Mouse (Mus musculus): Measurements from ENCODE around the gene Hist1h2bf. TPM values are rescaled to one million over a fixed set of nuclear protein-coding genes. Genes with fewer than 3 reads are reported as not detected.
"Not testable (repeated sequence)": the region's sequence is repeated elsewhere in the genome, so short reads cannot be mapped to it uniquely, and the experiment has no call there.

Gene Hist1h2bf
- total and polyA plus RNA-seq, 2 experiments: 4.6 TPM; not detected in 1

DNA sequence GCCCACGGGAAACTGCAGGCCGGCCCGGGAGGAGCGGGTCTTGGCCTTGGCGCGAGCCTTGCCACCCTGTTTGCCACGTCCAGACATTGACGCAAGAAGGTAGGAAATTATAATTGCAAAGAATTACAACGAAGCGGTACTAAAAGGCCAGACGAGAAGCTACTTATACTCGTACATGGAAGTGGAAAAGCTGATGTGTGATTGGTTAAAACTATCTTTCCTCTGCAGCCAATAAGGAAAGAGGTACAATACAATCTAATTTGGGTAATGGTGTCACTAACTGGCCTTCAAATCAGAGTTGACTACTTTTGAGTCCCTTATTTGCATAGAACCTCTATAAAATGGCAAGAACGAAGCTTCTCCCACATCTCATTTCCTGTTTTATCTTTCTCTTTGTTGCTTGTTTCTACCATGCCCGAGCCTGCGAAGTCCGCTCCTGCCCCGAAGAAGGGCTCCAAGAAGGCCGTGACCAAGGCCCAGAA is 2.9 kb downstream of the Hist1h2bf start, which contains the start of the genes Hist1h2ae and Hist1h2bg:
TSS of gene Hist1h2ae (minus strand) at position 199 of the 482 bp plus-strand sequence.
TSS of gene Hist1h2bg (plus strand) at position 375 of the 482 bp plus-strand sequence.
- Histone ChIP-seq H3K79me2 (ENCODE audit: control insufficient read depth, insufficient read depth, low read length) (no peaks in the 10 kb centered on the region), H3K27ac (replicated peaks; ENCODE audit: insufficient read depth, low read depth, low read length) (peak within 1 kb of the TSS; percentile 73), H3K27me3 (ENCODE audit: control insufficient read depth, insufficient read depth, low read length) (no peaks in the 10 kb centered on the region), H3K4me3 (ENCODE audit: insufficient read depth, low read depth, low read length) (peak within 1 kb of the TSS; percentile 58; the same call in 1 of the 2 replicates), H3K9ac (ENCODE audit: low read depth, low read length) (peak within 1 kb of the TSS; percentile 79), H3K36me3 (ENCODE audit: control insufficient read depth, insufficient read depth, low read length) (no peaks in the 10 kb centered on the region), H3K4me1 (ENCODE audit: control insufficient read depth, insufficient read depth, low read length) (peaks cover 14% of the 10 kb centered on the region; the same call in 1 of the 2 replicates)
- peak; percentile 99 for DNase-seq (ENCODE audit: extremely low read depth, low read depth, low spot score)
- 0 out of 2 replicates have a peak, but pooled peaks have one; percentile 47 for TF ChIP-seq POLR2A (IDR thresholded peaks at IDR 0.05; ENCODE audit: extremely low read depth, insufficient read depth, low read length)
- TF ChIP-seq CTCF (IDR thresholded peaks at IDR 0.05; ENCODE audit: low read depth, low read length): no peak
- under 1% methylated on average over 18 of the region's 18 CpGs for WGBS

DNA sequence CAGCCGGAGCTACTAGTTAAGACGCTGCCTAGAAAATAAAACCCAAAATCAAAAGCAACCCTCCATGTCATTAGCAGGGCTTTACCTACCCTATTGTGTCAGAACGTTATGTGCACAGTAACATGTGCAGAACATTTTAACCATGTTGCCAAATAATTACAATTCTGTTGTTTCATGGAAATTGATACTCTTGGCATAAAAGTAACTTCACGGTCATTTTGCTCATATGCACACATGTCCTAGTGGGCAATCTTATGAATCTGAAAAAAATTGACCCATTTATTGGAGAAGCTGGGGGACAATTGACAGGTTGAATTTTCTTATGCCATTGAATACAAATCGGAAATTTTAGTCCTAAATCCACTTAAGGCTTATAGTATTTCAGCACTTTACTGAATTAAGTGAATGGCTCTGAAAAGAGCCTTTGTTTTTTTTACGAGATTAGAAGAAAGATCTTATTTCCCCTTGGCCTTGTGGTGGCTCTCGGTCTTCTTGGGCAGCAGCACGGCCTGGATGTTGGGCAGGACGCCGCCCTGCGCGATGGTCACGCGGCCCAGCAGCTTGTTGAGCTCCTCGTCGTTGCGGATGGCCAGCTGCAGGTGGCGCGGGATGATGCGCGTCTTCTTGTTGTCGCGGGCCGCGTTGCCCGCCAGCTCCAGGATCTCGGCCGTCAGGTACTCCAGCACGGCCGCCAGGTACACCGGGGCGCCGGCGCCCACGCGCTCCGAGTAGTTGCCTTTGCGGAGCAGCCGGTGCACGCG is 3.6 kb downstream of the Hist1h2bf start:
- 5% methylated on average over 29 of the region's 41 CpGs for WGBS
- Histone ChIP-seq H3K4me3 (ENCODE audit: insufficient read depth, low read depth, low read length) (peak overlapping the region; percentile 41; the same call in 1 of the 2 replicates), H3K4me1 (ENCODE audit: control insufficient read depth, insufficient read depth, low read length) (peaks cover 12% of the 10 kb centered on the region; the same call in 1 of the 2 replicates), H3K27ac (replicated peaks; ENCODE audit: insufficient read depth, low read depth, low read length) (peak overlapping the region; percentile 58), H3K9ac (ENCODE audit: low read depth, low read length) (peak overlapping the region; percentile 79)
- not testable (repeated sequence) for H3K36me3 ChIP-seq (ENCODE audit: control insufficient read depth, insufficient read depth, low read length); H3K27me3 ChIP-seq (ENCODE audit: control insufficient read depth, insufficient read depth, low read length); DNase-seq (ENCODE audit: extremely low read depth, low read depth, low spot score); H3K79me2 ChIP-seq (ENCODE audit: control insufficient read depth, insufficient read depth, low read length)

DNA sequence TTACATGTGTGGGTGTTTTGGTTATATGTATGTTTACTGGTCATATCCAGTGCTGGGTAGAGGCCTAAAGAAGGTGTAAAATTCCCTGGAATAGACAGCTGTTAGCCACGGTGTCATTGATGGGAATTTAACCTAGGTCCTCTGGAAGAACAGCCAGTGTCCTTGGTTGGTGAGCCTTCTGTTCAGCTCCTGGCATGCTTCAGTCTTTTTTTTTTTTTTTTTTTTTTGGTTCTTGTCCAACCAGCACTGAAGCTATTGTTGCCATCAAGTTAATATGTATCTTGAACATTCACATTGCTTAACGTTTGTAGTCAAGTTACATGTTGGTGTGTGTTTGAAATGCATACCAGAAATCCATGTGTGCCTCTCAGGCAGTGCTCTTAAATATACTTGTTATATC is 9.5 kb downstream of the Hist1h2bf start:
- H3K9ac ChIP-seq (ENCODE audit: low read depth, low read length): no peak overlapping the region
- TF ChIP-seq POLR2A (IDR thresholded peaks at IDR 0.05; ENCODE audit: extremely low read depth, insufficient read depth, low read length): no peak
- no peak for TF ChIP-seq CTCF (IDR thresholded peaks at IDR 0.05; ENCODE audit: low read depth, low read length)
- no peaks in the 10 kb centered on the region for H3K36me3 ChIP-seq (ENCODE audit: control insufficient read depth, insufficient read depth, low read length)
- no peak overlapping the region for H3K4me3 ChIP-seq (ENCODE audit: insufficient read depth, low read depth, low read length)
- H3K27ac ChIP-seq (replicated peaks; ENCODE audit: insufficient read depth, low read depth, low read length): no peak overlapping the region
- 62% methylated on average over 2 of the region's 2 CpGs for WGBS
- H3K27me3 ChIP-seq (ENCODE audit: control insufficient read depth, insufficient read depth, low read length): no peaks in the 10 kb centered on the region
- no peak for DNase-seq (ENCODE audit: extremely low read depth, low read depth, low spot score)
- 0 out of 2 replicates have a peak, but pooled peaks cover 4% of the 10 kb centered on the region for H3K4me1 ChIP-seq (ENCODE audit: control insufficient read depth, insufficient read depth, low read length)
- no peaks in the 10 kb centered on the region for H3K79me2 ChIP-seq (ENCODE audit: control insufficient read depth, insufficient read depth, low read length)

DNA sequence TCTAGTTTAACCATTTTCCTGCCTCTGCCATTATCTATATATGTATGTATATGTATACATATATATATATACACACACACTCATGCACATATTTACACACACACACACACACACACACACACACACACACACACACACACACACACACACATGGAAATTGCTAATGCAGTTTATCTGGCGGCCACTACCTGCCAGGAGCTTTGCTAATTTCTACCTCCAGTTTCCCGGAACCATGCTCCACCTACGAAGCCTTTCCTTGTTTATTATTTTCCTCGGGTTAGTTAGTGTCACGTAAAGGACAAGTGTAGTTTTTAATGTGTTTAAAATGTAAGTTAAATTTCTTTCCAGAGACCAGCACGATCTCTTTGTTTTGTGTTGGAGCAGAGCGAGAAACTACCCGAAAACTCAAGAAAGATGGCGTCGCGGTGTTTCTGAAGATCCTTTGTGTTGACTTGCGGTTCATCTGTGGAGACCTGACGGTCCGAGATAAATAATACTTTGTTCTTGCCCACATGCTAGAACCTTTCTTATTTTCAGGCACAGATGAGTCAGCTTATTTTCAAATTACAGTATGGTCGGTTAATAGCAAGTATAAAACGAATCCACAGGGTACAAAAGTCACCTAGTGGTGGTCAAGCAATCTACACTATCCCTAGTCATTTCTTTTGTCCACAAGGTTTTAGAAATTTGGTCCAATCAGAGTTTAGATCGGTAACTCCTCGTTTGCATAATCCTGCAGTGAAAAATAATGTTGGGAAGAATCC is 11.1 kb downstream of the Hist1h2bf start:
- TF ChIP-seq POLR2A (IDR thresholded peaks at IDR 0.05; ENCODE audit: extremely low read depth, insufficient read depth, low read length) (no peak), CTCF (IDR thresholded peaks at IDR 0.05; ENCODE audit: low read depth, low read length) (peak; percentile 19; the same call in 1 of the 2 replicates)
- H3K9ac ChIP-seq (ENCODE audit: low read depth, low read length): peak overlapping the region; percentile 61
- 1% methylated on average over 18 of the region's 18 CpGs for WGBS
- 0 out of 2 replicates have a peak, but pooled peaks cover 4% of the 10 kb centered on the region for H3K4me1 ChIP-seq (ENCODE audit: control insufficient read depth, insufficient read depth, low read length)
- H3K36me3 ChIP-seq (ENCODE audit: control insufficient read depth, insufficient read depth, low read length): no peaks in the 10 kb centered on the region
- DNase-seq (ENCODE audit: extremely low read depth, low read depth, low spot score): peak; percentile 82
- H3K79me2 ChIP-seq (ENCODE audit: control insufficient read depth, insufficient read depth, low read length): no peaks in the 10 kb centered on the region
- peak overlapping the region; percentile 56 for H3K4me3 ChIP-seq (ENCODE audit: insufficient read depth, low read depth, low read length)
- H3K27ac ChIP-seq (replicated peaks; ENCODE audit: insufficient read depth, low read depth, low read length): peak overlapping the region; percentile 90
- no peaks in the 10 kb centered on the region for H3K27me3 ChIP-seq (ENCODE audit: control insufficient read depth, insufficient read depth, low read length)

DNA sequence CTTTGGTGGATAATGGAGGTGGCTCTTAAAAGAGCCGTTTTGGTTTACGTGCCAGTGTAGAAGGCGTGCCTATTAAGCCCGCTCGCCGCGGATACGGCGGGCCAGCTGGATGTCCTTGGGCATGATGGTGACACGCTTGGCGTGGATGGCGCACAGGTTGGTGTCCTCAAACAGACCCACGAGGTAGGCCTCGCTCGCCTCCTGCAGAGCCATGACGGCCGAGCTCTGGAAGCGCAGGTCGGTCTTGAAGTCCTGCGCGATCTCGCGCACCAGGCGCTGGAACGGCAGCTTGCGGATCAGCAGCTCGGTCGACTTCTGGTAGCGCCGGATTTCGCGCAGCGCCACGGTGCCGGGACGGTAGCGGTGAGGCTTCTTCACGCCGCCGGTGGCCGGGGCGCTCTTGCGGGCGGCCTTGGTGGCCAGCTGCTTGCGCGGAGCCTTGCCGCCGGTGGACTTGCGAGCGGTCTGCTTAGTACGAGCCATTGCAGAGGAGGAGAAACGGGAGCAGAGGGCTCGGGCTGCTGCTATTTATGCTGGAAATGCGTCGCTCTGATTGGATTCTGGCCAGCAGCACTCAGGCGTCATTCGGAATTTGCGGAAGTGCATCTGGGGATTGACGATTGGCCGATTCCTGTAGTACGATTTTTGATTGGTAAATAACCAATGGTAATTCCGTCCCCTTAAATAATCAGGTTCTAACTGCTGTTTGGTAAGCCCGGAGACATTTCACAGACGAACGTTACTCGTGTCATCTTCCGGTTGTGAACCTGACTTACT is 11.9 kb downstream of the Hist1h2bf start, which contains the start of gene Hist1h3e:
TSS of gene Hist1h3e (minus strand) at position 487 of the 777 bp plus-strand sequence.
- Histone ChIP-seq H3K4me3 (ENCODE audit: insufficient read depth, low read depth, low read length) (peak within 1 kb of the TSS; percentile 61), H3K9ac (ENCODE audit: low read depth, low read length) (peak within 1 kb of the TSS; percentile 71), H3K27ac (replicated peaks; ENCODE audit: insufficient read depth, low read depth, low read length) (peak within 1 kb of the TSS; percentile 90)
- not testable (repeated sequence) for H3K79me2 ChIP-seq (ENCODE audit: control insufficient read depth, insufficient read depth, low read length); H3K27me3 ChIP-seq (ENCODE audit: control insufficient read depth, insufficient read depth, low read length); H3K36me3 ChIP-seq (ENCODE audit: control insufficient read depth, insufficient read depth, low read length); H3K4me1 ChIP-seq (ENCODE audit: control insufficient read depth, insufficient read depth, low read length)
- TF ChIP-seq POLR2A (IDR thresholded peaks at IDR 0.05; ENCODE audit: extremely low read depth, insufficient read depth, low read length): peak; percentile 94
- under 1% methylated on average over 60 of the region's 67 CpGs for WGBS
- peak; percentile 99 for DNase-seq (ENCODE audit: extremely low read depth, low read depth, low spot score)

DNA sequence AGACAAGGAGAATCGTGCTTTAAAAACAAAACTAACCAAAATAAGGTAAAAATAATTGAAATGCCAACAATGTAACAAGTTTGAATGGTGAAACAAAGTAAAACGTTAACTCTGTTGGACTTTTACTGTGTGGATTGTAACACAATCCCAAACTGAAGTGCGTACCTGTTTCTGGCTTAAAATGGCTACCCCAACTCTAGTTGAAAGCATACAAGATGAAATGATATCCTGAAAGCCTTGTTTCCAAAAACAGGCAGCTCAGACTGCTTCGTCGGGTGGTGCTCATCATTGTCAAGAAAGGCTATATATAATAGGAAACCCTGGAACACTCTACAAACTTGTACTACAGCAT is 12.5 kb downstream of the Hist1h2bf start:
- not testable (repeated sequence) for H3K79me2 ChIP-seq (ENCODE audit: control insufficient read depth, insufficient read depth, low read length); H3K27me3 ChIP-seq (ENCODE audit: control insufficient read depth, insufficient read depth, low read length); H3K27ac ChIP-seq (replicated peaks; ENCODE audit: insufficient read depth, low read depth, low read length); H3K4me1 ChIP-seq (ENCODE audit: control insufficient read depth, insufficient read depth, low read length); H3K36me3 ChIP-seq (ENCODE audit: control insufficient read depth, insufficient read depth, low read length); DNase-seq (ENCODE audit: extremely low read depth, low read depth, low spot score)
- WGBS: 0% methylated on average over 2 of the region's 5 CpGs
- peak overlapping the region; percentile 59 for H3K4me3 ChIP-seq (ENCODE audit: insufficient read depth, low read depth, low read length)
- peak overlapping the region; percentile 60 for H3K9ac ChIP-seq (ENCODE audit: low read depth, low read length)

DNA sequence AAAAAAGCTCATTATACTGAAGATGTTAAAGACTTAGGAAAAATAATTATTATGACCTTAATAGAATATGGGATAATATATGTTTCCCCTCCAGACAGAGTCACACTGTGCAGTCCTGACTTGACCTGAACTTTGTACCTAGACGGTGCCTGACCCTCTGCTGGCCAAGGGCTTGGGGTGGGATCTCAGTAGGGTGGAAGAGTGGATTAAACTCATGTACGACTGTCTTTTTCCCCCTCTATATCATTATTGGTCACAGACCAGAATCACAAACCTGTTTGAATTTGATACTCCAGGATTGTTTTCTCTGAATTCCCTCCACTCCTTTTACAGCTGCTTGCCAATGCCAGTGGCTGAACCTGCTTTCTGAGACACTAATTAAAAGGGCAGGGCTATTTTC is 13.3 kb downstream of the Hist1h2bf start:
- not testable (repeated sequence) for H3K27me3 ChIP-seq (ENCODE audit: control insufficient read depth, insufficient read depth, low read length); DNase-seq (ENCODE audit: extremely low read depth, low read depth, low spot score); H3K36me3 ChIP-seq (ENCODE audit: control insufficient read depth, insufficient read depth, low read length); H3K79me2 ChIP-seq (ENCODE audit: control insufficient read depth, insufficient read depth, low read length); H3K27ac ChIP-seq (replicated peaks; ENCODE audit: insufficient read depth, low read depth, low read length); H3K9ac ChIP-seq (ENCODE audit: low read depth, low read length); H3K4me1 ChIP-seq (ENCODE audit: control insufficient read depth, insufficient read depth, low read length); H3K4me3 ChIP-seq (ENCODE audit: insufficient read depth, low read depth, low read length)
- WGBS: 9% methylated on average over 2 of the region's 2 CpGs
